Mouse (Mus musculus): ENCODE measurements around the gene Thnsl2.

The Thnsl2 gene

GRCm38 (mm10) chr6:71133559-71133958, 10.7 kb downstream of the Thnsl2 start:
- in situ Hi-C loops (cut with MboI, MseI), result no loop called here

GRCm38 (mm10) chr6:71131038-71131437, 13.2 kb downstream of the Thnsl2 start:
- in situ Hi-C loops (cut with MboI, MseI), result no loop called here

DNA sequence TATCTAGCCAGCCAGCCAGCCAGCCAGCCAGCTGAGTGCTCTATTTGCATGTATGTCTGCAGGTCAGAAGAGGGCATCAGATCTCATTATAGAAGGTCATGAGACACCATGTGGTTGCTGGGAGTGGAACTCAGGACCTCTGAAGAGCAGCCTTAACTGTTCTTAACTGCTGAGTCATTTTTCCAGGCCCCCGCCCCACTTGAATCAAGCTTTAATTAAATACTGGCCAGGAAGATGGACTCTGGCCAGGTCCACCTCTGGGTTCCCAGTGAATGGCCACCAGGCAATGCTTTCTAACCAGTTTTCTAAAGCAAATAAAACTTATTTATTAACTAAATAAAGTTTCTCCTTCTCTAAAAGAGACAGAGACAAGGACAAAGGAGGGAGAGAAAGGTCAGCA, 14.0 kb downstream of the Thnsl2 start:
- in situ Hi-C loops (cut with MboI, MseI), result no loop called here

- in situ Hi-C loops (cut with MboI, MseI), result loop anchor here (5.0 to 10.0 kb wide), 2 partner anchors 97 to 204 kb away; no protein-coding TSS in a partner anchor
These were observed 15.2 kb downstream of the Thnsl2 start for GRCm38 (mm10) chr6:71129071-71129470.

- in situ Hi-C loops (cut with MboI, MseI), result loop anchor here (5.0 to 10.0 kb wide), 2 partner anchors 94 to 201 kb away; no protein-coding TSS in a partner anchor
These were observed 17.9 kb downstream of the Thnsl2 start for GRCm38 (mm10) chr6:71126290-71126689.

DNA sequence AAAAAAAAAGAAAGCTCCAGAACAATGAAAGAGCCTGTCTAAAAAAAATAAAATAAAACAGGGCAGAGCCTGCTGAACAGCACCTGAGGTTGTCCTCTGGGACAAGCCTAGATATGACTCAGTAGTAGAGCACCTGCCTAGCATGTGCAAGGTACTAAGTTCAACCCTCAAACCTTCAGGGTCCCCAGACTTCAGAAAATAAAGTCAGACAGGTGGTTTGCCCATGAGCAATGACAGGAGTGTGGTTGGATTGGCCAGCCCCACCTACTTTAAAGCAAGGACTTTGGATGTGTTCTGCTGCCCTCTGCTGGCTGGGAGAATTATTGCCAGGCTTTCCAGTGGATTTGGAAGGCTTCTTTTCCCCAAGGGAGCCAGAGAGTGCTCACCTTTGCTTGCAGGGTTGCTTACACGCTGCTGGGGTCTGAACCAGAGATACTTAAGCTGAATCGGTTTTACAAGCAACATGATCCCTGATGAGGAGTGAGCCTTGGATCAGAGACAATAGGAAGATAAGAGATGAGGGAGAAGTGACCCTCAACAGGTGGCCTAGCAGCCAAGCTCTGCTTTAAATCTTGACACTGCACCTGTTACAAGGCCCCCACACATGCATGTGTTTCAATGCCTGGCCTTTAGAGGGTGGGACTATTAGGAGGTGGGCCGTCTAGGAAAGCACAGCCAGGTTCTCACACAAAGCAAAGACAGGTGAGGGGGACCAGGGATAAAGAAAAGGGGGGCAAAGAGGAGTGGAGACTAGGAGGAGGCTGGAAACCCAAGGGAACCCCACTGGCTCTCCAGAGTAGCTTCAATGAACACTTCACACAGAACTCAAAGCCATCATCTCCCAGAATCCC, 19.0 kb downstream of the Thnsl2 start:
- in situ Hi-C loops (cut with MboI, MseI), result loop anchor here (5.0 to 10.0 kb wide), 2 partner anchors 93 to 200 kb away; no protein-coding TSS in a partner anchor

DNA sequence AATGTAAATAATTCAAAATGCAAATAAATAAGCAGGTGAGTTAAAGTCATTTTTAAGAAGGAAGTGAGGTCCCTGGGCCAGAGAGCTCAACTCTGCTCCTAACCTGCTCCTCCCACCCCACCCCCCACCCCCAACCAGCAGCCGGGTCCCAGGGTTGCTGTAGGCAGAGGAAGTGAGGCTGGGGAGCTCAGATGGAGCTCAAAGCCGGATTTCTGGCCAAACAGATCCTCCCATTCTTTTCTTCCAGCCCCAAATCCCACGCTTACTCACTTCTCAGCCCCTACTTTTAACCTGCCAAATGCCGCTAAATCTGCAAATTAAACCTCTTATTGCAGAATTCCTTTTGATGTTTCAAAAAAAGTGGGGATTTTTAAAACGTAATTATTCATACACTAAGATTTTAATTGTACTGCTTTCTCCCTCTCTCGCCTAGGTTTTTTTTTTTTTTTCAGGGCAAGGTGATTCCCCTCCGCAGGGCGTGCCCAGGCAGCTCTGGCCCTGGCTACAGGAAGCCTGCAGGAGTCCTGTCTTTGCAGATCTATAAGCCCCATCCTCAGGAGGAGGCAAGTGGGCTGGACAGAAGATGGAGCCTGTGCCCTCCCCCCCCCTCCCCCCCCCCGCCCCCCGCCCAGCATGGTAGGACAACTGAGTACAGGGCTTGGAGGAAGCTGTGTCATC, 24.5 kb downstream of the Thnsl2 start:
- in situ Hi-C loops (cut with MboI, MseI), result loop anchor here (10.0 kb wide), 1 partner anchor 195 kb away; no protein-coding TSS in a partner anchor

DNA sequence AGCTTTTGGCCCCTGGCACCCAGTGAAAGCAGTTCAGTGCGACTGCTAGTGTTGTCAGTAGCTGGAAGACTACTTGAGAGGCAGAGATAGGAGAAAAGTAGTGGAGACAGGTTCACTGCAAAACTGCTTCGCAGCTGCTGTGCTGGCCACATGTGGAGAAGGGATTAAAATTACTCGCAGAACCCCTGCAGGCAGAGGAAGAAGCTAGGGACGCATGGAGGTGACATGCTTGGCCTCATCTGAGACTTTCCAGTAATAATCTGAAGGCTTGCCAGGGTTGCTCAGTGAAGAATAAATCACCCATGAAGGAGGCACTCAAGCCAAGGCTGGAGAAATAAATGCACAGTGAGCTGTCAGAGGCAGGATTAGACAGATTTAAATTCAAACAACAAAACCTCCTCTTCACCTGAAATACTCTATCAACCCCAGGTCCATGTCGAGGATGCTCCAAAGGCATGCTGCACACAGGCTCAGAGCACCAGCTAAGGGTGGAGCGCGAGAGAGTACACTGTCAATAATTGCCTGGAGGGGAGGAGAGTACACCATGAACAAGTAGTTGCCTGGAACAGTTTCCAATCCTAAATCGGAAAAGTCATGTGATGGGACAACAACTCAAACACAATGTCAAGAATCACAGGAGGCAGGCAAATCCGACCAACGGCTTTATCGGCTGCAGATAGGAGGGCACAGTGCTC, 32.7 kb downstream of the Thnsl2 start:
- in situ Hi-C loops (cut with MboI, MseI), result no loop called here

DNA sequence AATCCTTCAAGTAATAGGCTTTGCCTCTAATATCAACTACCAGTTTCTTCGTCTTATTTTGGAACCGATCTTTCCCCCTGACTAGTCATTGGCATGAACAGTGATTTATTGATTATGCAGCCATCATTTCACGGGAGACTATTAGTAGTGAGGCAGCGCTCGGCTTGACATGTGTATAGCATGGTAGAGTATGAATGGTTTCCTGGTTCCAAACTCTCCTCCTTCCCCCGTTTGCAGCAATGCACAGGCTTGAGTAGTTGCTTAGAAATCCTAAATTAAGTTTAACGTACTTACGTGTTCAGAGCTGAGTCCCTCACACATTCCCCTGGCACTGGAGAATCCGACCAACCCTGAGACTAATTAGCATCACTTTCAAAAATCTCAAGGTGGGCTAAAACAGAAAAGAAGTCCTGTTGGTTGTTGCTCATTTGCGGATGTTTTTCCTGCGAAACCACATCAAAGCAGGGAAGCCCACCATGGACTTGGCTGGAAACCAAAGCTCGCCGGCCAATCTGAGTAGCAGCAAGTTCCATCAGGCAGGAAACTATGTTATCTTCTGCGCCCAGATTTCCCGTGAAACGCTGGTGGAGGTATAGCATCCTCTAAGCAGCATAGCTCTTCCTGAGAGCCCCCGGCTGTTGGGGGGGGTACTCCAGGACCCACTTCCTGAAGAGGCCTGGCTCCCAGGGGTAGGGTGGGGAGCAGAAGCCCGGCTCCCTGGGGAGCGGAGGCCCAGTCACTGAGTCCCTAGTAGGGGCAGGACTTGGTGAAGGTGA, 37.9 kb downstream of the Thnsl2 start:
- in situ Hi-C loops (cut with MboI, MseI), result no loop called here

- in situ Hi-C loops (cut with MboI, MseI), result no loop called here
These were observed 48.1 kb downstream of the Thnsl2 start for GRCm38 (mm10) chr6:71096126-71096525.

- in situ Hi-C loops (cut with MboI, MseI), result no loop called here
These were observed 49.5 kb downstream of the Thnsl2 start for GRCm38 (mm10) chr6:71094693-71095092.

GRCm38 (mm10) chr6:71093686-71094085, 50.6 kb downstream of the Thnsl2 start:
- in situ Hi-C loops (cut with MboI, MseI), result no loop called here

- in situ Hi-C loops (cut with MboI, MseI), result no loop called here
These were observed 53.8 kb downstream of the Thnsl2 start for GRCm38 (mm10) chr6:71090475-71090874.

GRCm38 (mm10) chr6:71089735-71090134, 54.5 kb downstream of the Thnsl2 start:
- in situ Hi-C loops (cut with MboI, MseI), result no loop called here

DNA sequence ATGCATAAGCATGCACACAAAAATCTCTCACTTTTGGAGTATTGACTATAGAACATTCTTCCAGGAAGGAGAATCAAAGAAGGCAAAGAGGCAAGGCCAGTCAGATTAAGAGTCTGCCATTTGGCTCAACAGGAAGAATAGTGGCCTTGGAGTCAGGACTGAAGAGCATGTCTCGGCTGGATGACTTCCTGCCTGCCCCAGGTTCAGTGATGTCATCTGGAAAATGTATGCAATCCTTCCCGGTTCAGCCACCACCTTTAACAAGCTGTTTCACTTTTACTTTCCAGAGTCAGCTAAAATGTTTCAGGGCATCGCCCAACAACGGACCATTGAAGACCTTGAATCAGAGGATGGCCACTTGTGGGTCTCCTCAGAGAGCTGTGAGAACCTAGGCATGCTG, 55.2 kb downstream of the Thnsl2 start:
- in situ Hi-C loops (cut with MboI, MseI), result no loop called here

- in situ Hi-C loops (cut with MboI, MseI), result no loop called here
These were observed 60.8 kb downstream of the Thnsl2 start for GRCm38 (mm10) chr6:71083441-71083840.

GRCm38 (mm10) chr6:71082084-71082483, 62.2 kb downstream of the Thnsl2 start:
- in situ Hi-C loops (cut with MboI, MseI), result no loop called here

GRCm38 (mm10) chr6:71081230-71081629, 63.0 kb downstream of the Thnsl2 start:
- in situ Hi-C loops (cut with MboI, MseI), result no loop called here
